Mouse (Mus musculus): Measurements from ENCODE around the gene Zfp94.

- TF ChIP-seq CTCF (IDR thresholded peaks at IDR 0.05) (peak; percentile 79), EP300 (IDR thresholded peaks at IDR 0.05) (no peak)
Observed at GRCm38 (mm10) chr7:24335699-24336309, 19.3 kb upstream of the Zfp94 start.

All from lung, postnatal 0 days (tissue).